Mouse (Mus musculus) thymus, postnatal 36 days (tissue): ENCODE results near the gene Gm49392.
"Not testable (repeated sequence)": the region's sequence is repeated elsewhere in the genome, so short reads cannot be mapped to it uniquely, and the experiment has no call there.

Experiments used
- DNase-seq, 2 experiments: peaks; one replicate each; pipeline ENCODE4 v3.0.0; 2022; ENCODE audit warnings: mixed read lengths in 2 of 2

Gene Gm49392

DNA sequence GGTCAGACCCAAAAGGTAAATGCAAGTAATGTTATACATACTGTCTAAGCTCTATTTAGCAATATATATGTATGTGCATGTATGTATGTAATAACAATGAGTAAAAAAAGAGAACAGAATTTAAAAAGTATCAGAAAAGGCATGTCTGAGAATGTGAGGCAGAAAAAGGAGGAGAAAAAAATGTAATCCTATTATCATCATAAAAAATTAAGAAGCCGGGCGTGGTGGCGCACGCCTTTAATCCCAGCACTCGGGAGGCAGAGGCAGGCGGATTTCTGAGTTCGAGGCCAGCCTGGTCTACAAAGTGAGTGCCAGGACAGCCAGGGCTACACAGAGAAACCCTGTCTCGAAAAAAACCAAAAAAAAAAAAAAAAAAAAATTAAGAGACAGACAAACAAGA, at the start of gene Gm49392:
Gm49392 (minus strand) TSS at position 101 of the 400 bp plus-strand sequence.
- DNase-seq, result not testable (repeated sequence)

DNA sequence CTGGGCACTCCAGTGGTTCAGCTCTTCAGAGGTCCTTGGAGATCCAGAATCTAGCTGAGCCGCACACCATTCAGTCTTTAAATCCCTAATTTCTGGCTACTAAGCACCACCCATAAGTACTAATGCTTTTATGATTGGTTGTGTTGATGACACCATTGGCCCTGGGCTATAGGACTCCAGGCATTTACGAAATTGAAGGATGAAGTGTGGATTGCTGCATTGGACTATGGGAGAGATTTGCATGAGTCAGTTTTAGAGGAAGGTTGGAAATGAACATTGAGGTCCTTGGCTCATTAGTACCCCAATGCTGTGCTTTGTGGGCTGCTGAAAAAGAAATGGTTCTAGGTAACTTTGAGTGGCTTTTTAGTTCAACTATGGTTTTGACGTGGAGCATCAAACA, 45.2 kb upstream of the Gm49392 start, which contains the start of gene Tpbpa:
Tpbpa (minus strand) TSS at position 101 of the 400 bp plus-strand sequence.
- not testable (repeated sequence) for DNase-seq

DNA sequence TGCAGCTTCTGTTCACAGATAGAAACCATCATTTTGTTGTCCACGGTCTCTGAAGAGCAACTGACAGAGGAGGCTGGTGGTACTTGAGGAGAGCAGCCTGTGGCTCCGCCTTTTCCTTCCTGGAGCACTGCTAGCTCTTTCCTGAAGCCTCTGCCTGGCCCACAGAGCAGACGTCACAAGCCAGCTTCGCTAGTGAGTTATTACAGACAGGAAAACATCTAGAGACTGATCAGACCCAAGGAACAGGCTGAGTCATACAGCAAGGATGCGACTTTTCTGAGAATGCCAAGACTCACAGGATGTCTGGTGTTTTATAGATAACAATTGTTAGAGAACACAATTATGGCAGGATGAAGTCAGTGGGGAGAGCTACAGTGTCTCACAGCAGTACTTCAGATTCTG, 39.8 kb upstream of the Gm49392 start, which contains the start of the genes Gm49391 and Ctla2a:
Gm49391 (minus strand) TSS at position 72 of the 402 bp plus-strand sequence.
Ctla2a (minus strand) TSS at position 126 of the 402 bp plus-strand sequence.
- DNase-seq, result peak; percentile 6 to 17

DNA sequence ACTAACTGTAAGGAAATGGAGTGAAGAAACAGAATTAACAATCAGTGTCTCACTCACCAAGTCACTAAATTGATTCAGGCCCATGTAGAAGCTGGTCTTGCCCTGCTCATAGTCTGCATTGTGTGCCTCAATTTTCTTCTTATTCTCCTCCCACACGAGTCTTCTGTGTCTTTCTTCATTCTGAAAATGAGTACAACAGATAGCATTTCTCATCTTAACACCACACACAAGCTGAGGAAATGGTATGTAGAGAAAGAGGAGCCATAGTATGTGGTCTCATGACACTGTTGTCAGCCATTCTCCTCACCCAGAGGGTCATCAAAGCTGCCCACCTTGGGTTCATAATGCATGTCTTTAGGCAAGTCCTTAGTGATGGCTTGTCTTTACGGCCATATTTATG, 38.8 kb upstream of the Gm49392 start, which contains the start of gene Gm49393:
Gm49393 (minus strand) TSS at position 101 of the 400 bp plus-strand sequence.
- not testable (repeated sequence) for DNase-seq

DNA sequence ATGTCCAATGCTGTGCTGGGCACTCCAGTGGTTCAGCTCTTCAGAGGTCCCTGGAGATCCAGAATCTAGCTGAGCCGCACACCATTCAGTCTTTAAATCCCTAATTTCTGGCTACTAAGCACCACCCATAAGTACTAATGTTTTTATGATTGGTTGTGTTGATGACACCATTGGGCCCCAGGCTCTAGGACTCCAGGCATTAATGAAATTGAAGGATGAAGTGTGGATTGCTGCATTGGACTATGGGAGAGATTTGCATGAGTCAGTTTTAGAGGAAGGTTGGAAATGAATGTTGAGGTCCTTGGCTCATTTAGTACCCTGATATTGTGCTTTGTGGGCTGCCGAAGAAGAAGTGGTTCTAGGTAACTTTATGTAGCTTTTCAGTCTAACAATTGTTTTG, 8.1 kb upstream of the Gm49392 start, which contains the start of gene Tpbpb:
Tpbpb (minus strand) TSS at position 101 of the 400 bp plus-strand sequence.
- DNase-seq, result not testable (repeated sequence)

DNA sequence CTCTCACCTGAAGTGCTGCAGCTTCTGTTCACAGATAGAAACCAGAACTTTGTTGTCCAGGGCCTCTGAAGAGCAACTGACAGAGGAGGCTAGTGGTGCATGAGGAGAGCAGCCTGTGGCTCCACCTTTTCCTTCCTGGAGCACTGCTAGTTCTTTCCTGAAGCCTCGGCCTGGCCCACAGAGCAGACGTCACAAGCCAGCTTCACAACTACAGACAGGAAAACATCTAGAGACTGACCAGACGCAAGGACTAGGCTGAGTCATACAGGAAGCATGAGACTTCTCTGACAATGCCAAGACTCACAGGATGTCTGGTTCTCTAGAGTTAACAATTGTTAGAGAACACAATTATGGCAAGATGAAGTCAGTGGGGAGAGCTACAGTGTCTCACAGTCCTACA, 634 bp upstream of the Gm49392 start, which contains the start of gene Ctla2b:
Ctla2b (minus strand) TSS at position 120 of the 400 bp plus-strand sequence.
- DNase-seq, result no peak

DNA sequence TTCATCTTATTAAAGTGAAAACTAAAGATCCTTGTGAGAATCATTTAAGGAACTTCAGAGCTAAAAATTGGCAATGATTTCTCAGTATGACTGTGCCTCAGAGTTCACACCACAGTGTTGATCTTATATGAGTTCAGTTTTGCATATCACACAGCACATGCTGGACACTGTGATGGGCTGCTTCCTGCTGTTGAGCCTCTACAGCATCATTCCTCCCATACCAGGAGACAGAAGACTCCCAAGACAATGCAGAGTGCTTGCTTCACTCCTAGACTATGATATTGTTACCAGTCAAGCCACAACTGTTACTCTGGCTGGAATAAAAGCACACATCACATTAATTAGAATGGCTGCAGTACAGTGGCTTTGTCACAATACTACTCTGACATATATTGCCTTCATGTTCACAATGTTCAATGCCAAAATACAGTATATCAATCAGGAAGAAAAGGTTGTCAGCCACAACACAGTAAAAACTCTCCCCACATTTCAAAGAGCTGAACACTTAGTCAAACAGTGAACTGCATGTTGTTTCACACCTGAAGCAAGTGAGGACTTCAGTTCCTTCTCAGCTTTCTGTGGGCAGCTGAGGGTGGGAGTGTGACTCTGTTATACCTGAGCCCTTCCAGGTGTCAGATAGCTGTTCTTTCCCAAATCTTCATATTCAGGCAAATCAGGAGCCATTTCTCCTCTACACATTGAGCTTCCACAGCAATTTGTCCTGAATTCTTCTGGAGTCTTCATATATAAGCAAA, 1.1 kb downstream of the Gm49392 start:
- DNase-seq, result no peak

DNA sequence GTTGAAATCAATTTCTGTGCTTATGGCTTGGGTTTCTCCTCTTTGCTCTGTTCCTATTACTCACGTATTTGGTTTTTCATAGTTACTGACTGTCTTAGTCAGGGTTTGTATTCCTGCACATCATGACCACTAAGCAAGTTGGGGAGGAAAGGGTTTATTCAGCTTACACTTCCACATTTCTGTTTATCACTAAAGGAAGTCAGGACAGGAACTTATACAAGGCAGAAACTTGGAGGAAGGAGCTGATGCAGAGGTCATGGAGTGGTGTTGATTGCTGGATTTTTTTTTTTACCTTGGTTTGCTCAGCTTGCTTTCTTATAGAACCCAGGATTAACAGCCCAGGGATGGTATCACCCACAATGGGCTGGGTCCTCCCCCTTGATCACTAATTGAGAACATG, 4.4 kb downstream of the Gm49392 start:
- DNase-seq, result no peak

DNA sequence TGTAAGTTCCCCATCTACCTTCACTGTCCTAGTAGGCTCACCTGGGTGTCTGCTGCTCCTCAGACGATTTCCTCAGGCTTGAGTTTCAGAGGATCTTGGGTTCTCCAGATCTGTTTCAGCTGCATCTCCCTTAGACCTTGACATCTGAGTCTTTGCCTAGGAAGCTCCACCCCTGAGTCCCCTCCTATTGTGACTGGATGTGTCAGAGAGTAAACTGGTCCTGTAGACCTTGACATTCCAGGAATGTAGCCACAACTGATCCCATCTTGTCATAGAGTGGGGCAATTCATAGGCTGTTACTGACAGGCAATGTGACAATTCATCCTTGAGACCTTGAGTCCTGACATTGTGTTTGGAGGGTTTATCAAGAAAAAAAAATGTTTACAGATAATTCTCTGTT, 32.4 kb downstream of the Gm49392 start, which contains the start of gene 4930486L24Rik:
4930486L24Rik (minus strand) TSS at position 195 of the 400 bp plus-strand sequence.
- DNase-seq, result no peak

DNA sequence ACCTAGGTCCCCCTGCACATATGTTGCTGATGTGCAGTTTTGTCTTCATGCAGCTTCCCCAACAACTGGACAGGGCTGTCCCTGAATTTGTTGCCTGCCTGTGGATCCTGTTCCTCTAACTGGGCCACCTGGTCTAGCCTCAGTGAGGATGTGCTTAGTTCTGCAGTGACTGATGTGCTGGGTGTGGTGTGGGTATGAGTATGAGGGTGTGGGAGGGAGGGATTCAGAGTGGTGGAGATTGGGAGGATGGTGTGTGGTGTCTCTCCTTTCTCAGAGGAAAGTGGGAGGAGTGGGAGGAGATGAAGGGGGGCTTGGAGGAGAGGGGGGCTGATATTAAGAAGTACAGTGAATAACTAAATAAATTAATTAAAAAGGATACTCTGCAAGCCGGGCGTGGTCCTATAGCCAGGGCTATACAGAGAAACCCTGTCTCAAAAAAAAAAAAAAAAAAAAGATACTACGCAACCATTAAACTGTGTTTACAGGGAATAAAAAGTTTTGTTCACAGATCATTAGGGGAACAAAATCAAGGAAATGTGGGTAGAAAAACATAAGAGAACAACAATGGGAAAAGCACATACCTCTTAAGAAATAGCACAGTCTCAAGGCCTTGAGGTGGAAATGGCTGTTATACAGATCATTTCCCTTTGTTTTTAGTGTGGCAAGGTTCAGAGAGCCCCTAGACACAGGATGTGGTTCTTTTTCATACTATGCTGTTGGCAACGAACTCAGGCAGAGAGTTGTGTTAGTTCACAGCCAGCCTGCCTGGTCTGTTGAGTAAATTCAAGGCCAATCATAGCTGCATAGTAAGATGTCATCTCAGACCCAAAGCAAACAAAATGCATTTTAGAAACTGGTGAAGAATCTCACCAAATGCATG, 48.2 kb downstream of the Gm49392 start:
- DNase-seq, result peak; percentile 42 to 63

DNA sequence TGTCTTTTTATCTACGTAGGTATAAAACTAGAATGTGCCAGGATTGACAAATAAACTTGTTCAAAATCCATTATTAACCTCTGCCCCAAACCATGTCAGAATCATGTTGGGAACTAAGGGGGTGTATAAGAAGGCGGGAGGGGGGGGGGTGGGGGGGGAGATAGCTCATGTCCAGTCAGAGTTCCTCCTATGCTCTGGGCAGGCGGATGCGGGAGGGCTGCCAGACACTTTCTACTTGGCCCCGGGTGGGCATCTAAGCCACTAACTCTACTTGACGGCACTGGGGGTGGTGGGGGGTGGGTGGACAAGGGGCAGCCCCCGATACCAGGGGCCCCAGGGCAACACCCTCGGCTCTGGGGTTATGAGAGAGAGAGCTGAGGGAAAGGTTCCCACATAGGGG, 53.5 kb downstream of the Gm49392 start:
- DNase-seq, result no peak

DNA sequence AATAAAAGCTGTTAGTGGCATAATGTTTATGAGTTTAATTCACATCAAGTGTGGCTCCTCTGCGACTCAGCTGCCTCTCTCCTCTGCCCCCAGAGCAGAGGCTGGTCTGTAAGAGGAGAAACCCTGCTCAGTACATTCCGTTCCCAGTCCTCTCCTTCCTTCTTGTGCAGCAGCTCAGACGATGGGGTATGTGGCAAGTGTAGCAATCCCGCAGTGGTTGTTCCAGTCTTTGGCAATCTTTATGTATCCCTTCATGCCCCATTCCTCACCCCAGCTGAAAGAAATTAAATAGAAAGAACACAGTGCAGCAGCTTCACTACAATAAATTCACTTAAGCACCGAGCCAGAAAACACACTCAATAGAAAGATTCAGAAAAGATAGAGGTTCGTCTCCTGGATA, 54.0 kb downstream of the Gm49392 start:
- DNase-seq, result no peak

DNA sequence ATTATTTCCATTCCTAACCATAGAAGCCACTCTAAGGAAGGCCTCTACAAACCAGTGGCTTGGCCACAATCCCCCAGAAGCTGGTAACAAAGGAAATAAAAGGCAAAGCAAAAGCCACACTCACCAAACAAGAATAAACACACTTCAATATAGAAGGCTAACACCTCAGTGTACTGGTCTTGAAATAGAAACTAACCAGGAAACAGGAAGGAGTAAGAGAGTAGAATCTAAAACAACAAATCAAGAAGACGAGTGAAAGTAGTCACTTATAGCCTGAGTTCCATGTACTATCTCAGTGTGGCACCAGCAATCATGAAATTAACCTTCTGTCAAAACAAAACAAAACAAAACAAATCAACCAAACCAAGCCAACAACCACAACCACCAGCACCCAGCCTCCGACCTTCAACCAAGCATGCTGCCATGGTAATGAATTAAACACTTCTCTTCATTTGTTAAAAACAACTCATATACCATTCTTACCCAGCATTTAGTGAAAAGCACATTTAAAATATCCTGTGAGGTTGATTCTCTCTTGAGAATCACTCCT, 57.3 kb downstream of the Gm49392 start:
- DNase-seq, result no peak

DNA sequence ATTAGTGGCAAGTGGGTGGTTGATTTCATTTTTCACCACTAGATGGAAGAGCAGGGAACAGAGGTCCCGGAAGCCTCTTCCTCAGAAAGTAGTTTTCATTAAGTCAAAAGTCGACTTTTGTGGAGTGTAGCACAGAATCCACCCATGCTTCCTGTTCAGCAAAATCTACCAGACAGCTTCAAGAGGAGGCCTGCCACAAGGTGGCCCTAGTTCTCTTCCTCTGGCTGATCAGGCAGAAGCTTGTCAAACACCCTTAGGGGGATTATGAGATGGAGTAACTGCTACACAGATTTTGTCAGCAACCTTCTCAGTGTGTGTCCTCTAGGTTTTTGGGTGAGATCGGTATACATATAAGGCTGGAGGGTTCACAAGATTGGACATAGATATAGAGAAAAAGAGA, 70.6 kb downstream of the Gm49392 start:
- DNase-seq, result peak; percentile 70 to 76

DNA sequence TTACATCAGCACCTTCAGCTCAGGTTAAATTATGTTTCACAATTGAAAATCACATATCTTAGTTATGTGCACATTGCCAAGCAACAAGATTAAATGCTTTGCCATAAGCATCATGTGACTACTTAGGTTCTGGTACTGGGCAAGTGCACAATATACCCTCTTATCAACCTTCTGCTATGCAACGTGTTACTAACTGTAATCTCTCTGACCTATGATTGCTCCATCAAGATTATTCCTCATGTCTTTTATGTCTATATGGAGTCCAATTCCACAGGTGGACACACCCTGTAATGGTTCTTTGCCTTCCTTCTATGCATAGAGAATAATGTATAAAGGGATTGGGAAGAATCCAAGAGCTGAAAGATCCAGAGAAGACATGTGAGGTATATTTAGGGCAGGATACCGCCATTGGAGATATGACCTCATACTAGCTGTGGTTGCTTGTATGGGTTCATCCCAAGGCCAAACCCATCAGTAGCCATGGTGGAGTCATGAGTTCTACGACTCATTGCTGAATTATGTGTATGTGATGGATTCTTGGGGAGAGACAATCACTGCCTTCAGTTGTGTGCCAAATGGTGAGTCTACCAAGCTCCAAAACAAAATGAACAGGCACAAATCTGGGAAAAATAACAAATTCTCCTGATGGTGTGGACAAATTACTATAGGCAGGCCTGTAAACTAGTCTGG, 76.1 kb downstream of the Gm49392 start:
- DNase-seq, result no peak

DNA sequence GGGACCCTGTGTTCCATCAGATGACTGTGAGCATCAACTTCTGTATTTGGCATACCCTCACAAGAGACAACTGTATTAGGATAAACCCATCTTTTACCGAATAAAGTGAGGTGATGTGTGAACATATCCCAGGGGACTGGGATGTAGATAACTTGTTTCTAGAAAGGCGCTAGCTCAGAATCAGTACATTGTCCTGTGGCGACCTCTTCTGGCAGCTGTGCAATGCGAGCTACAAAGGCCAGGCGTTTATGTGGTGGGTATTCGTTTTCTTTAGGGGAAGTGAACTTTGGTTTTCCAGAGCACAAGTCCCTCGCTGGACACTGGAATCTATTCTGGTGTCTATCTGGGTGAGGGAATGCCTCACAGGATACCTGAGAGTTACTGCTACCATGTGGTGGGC, 77.2 kb downstream of the Gm49392 start:
- peak; percentile 22 to 32 for DNase-seq

DNA sequence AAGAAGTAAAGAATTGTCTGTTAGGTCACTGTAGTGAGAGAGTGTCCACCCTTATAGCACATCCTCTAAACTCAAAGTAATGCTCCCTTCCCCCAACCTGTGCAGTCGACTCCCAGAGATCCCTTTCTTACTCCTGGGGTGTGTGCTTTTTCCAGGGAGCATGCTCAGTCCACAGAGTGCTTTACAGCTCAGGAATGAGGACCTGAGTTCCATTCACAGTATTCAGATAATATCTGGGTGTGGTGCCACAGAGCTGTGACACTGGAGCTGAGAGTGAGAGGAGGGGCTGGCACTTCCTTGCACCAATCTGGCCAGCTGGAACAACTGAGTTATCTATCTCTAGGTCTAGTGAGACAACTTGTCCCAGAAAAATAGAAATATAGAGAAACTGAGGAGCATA, 83.0 kb downstream of the Gm49392 start:
- no peak for DNase-seq

DNA sequence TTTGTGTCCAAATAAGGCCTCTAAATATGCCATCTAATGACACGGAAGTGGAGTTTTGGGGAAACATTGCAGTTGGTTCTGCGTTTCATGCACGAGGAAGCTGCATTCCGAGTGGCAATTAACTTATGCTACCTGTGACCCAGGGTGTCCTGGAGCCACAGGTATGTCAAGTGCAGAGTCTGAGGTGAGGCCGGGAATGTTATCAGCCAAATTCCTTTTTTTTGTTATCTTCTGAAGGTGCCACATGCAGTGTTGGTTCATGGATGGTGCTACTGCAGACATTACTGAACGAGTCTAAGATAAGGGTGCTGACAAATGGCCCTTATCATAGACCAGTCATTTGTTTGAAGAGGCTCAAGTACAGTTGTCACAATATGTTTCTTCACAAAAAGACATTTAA, 83.9 kb downstream of the Gm49392 start:
- no peak for DNase-seq

DNA sequence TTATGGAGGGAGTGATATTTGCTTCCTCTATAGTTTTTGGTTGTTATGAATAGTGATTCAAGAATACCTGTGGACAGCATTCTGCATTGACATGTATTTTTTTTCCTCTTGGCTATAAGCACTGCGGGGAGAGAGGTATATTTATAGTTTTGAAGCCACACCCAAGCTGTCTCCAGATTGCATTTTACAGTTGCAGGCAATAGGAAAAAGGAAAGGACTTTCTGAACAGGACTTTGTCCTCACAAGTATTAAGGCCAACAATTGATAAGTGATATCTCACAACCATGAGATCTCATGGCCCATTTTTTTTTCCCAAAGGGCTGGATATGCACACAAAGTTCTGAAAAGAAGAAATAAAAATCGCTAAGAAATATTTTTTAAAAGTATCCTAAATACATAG, 87.0 kb downstream of the Gm49392 start:
- no peak for DNase-seq

DNA sequence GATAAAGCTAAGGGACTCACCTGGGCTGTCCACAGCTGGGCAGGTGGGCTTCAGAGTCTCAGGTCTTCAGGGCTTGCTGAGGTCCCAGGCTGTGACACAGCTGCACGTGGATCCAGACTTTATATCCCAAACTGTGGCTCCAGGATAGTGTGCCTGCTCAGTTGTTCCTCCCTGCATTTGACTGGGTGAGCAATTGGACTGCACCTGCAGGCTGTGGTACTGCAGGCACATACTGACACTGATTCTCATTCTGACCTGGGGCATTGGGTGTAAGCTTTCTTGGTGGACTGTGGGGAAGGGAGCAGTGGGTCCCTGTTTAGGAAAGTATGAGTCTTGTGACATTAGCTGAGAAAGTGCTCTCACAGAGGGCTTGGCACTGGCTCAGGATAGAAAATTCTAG, 93.9 kb downstream of the Gm49392 start, which contains the start of gene Ctsll3:
Ctsll3 (minus strand) TSS at position 101 of the 400 bp plus-strand sequence.
- no peak for DNase-seq
